Mouse (Mus musculus) cortical plate, adult 2 months (tissue): Measurements from ENCODE around the gene Ep400. TPM values are rescaled to one million over a fixed set of nuclear protein-coding genes. Genes with fewer than 3 reads are reported as not detected.

Experiments
- H3K27ac ChIP-seq: fragments of 200-500 bp; 2 replicates; pipeline ENCODE4 v1.5.1; 2012; ENCODE audit warnings: low read length, control low read depth, inconsistent platforms; ENCODE audit not compliant: insufficient read depth
- H3K4me1 ChIP-seq: fragments of 200-500 bp; 2 replicates; pipeline ENCODE4 v1.6.1; 2011; ENCODE audit warnings: low read length; ENCODE audit not compliant: control insufficient read depth, insufficient read depth
- H3K4me3 ChIP-seq: fragments of 200-500 bp; 2 replicates; pipeline ENCODE4 v1.5.1; 2011; ENCODE audit warnings: mild to moderate bottlenecking, low read length, control low read depth; ENCODE audit not compliant: insufficient read depth
- CTCF ChIP-seq: fragments of 200-500 bp; IDR thresholded peaks from 2 replicates; pipeline ENCODE4 v1.5.1; 2011; ENCODE audit warnings: mild to moderate bottlenecking, control low read depth, low read length; ENCODE audit not compliant: insufficient read depth; ENCODE audit errors: extremely low read depth
- POLR2A ChIP-seq: fragments of 200-500 bp; IDR thresholded peaks from 2 replicates; pipeline ENCODE4 v1.6.1; 2011; ENCODE audit warnings: mild to moderate bottlenecking, low read length, control low read depth; ENCODE audit not compliant: insufficient read depth; ENCODE audit errors: extremely low read depth
- polyA plus RNA-seq: library from polyadenylated mRNA; depleted of rRNA; stranded (reverse); fragments of >200 nt; gene quantifications from 2 replicates; pipeline ENCODE4 v1.2.3, GENCODE M21; 2012; rRNA removed

The Ep400 gene
- polyA plus RNA-seq, 1 experiment: 26.8 TPM

DNA sequence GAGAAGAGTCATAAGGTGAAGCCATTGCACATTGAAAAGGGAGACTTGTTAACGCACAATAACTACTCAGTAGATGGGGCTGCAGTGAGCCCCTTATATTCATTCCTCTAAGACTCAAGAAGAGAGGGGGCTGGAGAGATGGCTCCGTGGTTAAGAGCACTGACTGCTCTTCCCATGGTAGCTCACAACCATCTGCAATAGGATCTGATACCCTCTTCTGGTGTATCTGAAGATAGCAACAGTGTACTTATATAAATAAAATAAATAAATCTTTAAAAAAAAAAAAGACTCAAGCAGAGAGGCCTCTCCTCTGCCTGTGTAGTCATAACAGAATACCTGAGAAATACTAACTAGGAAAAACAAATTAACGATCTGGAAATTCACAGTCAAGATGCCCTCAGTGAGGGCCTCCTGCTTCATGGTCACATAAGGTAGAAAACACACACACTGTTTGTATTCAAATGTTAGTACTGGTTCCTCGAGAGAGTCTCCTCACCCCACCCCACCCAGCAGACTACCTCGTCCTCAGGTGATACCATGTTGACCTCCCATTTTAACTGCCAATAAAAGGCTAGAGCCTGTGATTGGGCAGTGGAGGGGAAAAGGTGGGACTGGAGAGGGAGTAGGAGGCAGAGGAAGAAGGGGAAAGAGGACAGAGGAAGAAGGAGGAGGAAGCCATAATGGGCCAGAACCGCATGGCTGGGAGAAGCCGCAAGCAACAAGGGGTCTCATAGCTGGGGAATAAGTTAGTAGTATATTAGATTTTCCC is 132.0 kb downstream of the Ep400 start:
- Histone ChIP-seq H3K4me3 (no peak overlapping the region), H3K27ac (no peak overlapping the region), H3K4me1 (no peaks in the 10 kb centered on the region)
- TF ChIP-seq CTCF: no peak
- TF ChIP-seq POLR2A: no peak

DNA sequence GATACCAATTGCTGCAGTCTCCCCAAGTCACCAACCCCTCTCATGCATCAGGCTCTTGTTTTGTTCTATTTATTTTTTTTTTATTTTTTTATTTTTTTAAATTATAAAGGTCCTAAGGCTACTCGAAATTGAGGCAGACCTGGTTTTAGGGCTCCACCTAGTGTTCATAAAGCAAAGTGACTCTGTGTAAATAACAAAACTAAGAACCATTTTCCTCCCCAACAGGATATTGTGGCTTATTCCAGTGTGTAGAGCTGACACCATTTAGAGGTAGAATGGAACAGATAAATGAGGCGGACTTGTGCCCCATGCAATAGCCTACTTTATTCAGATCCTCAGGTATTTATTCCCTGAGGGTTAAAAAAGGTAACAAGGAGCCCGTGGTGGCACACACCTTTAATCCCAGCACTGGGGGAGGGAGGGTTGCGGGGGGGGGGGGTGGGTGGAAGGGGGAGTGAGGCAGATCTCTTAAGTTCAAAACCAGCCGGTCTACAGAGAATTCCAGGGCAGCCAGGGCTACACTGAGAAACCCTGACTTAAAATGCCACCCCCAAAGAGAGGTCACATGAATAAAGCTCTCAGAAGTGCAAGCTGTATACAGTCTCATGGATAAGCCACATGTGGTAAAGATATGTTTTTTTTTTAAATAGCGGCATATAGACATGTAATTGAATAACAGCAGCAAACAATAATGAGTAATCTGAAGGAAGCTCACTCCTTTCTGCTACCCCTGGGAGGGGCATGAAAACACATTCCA is 134.4 kb downstream of the Ep400 start:
- Histone ChIP-seq H3K4me3 (no peak overlapping the region), H3K27ac (no peak overlapping the region), H3K4me1 (no peaks in the 10 kb centered on the region)
- TF ChIP-seq POLR2A (no peak), CTCF (0 out of 2 replicates have a peak, but pooled peaks have one; percentile 29)

GRCm38 (mm10) chr5:110629525-110630120 is 140.9 kb downstream of the Ep400 start:
- H3K4me1 ChIP-seq: no peaks in the 10 kb centered on the region
- H3K27ac ChIP-seq: no peak overlapping the region
- TF ChIP-seq POLR2A: no peak
- H3K4me3 ChIP-seq: no peak overlapping the region

GRCm38 (mm10) chr5:110628156-110628555 is 142.4 kb downstream of the Ep400 start:
- TF ChIP-seq POLR2A: no peak
- no peak for TF ChIP-seq CTCF
- Histone ChIP-seq H3K4me1 (no peaks in the 10 kb centered on the region), H3K27ac (no peak overlapping the region), H3K4me3 (no peak overlapping the region)

DNA sequence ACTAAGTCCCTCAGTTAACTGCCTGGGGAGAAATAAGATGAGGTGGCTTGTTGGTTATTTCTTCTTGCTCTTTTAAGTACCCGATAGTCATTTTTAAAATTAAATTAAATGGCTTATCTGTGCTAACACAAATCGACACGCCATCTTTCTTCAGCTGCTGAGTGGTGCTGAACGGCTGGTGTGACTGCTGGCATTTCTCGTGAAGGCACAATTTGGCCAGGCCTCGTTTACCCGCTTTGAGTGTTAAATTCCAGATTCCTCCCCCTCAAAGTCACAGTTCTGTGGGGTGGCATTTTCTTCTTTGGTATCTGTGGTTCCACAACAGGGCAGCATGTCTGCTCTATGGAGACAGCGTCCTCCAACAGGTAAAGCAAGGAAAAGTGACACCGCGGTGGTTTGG is 143.2 kb downstream of the Ep400 start:
- H3K27ac ChIP-seq: no peak overlapping the region
- no peak overlapping the region for H3K4me3 ChIP-seq
- no peaks in the 10 kb centered on the region for H3K4me1 ChIP-seq
- TF ChIP-seq POLR2A: no peak
- no peak for TF ChIP-seq CTCF

GRCm38 (mm10) chr5:110624319-110624718 is 146.2 kb downstream of the Ep400 start:
- H3K4me1 ChIP-seq: no peaks in the 10 kb centered on the region
- H3K27ac ChIP-seq: no peak overlapping the region
- H3K4me3 ChIP-seq: no peak overlapping the region
- TF ChIP-seq CTCF (0 out of 2 replicates have a peak, but pooled peaks have one; percentile 1), POLR2A (no peak)

DNA sequence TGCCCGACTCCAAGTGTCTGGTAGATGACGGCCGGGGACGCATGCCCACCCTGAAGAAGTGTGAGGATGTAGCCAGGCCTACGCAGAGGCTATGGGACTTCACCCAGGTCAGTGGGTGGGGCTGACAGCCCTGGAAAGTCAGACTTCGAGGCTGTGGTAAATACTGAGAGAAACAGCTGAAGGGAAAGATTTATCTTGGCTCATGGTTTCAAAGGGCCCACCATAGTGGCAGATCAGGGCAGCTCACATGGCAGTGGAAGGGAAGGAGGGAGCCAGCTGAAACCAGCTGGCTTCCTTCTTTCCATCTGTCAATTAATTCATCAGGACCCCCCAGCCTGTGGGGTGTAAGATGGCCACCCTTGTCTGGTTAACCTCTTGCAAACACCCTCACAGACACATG is 151.3 kb downstream of the Ep400 start:
- no peaks in the 10 kb centered on the region for H3K4me1 ChIP-seq
- no peak for TF ChIP-seq POLR2A
- no peak for TF ChIP-seq CTCF
- H3K27ac ChIP-seq: no peak overlapping the region
- no peak overlapping the region for H3K4me3 ChIP-seq

Other genes with a start within 250 kb of the Ep400 start
- 107 and 110 TPM in 2 replicates for gene Galnt9, start 226.4 kb downstream of the Ep400 start, polyA plus RNA-seq
- 39.3 and 40.4 TPM in 2 replicates for gene Noc4l, start 117.3 kb downstream of the Ep400 start, polyA plus RNA-seq
- gene Ddx51, start 117.3 kb downstream of the Ep400 start, polyA plus RNA-seq: 24.6 and 29.9 TPM in 2 replicates
- gene Pus1, start 9.9 kb upstream of the Ep400 start, polyA plus RNA-seq: 19.6 and 20.1 TPM in 2 replicates
- gene Ulk1, start 39.4 kb upstream of the Ep400 start, polyA plus RNA-seq: 56.4 and 57.8 TPM in 2 replicates
- gene Hscb, start 69.1 kb upstream of the Ep400 start, polyA plus RNA-seq: 13.4 and 15.3 TPM in 2 replicates
- gene Chek2, start 69.3 kb upstream of the Ep400 start, polyA plus RNA-seq: 1.5 and 1.8 TPM in 2 replicates
- 3.7 and 3.9 TPM in 2 replicates for gene Ttc28, start 109.1 kb upstream of the Ep400 start, polyA plus RNA-seq